Mouse (Mus musculus) CH12.LX (cell line): ENCODE measurements around the gene Gm45233. TPM values are rescaled to one million over a fixed set of nuclear protein-coding genes. Genes with fewer than 3 reads are reported as not detected.

Source experiments
- DNase-seq: peaks from one replicate; pipeline ENCODE4 v3.0.0-alpha.2; 2013; ENCODE audit errors: extremely low read depth
- H3K27ac ChIP-seq: 2 replicates; pipeline ENCODE4 v1.5.1; 2012; ENCODE audit warnings: low read depth, mild to moderate bottlenecking, control low read depth, moderate library complexity; ENCODE audit not compliant: insufficient read depth
- H3K27me3 ChIP-seq: replicated peaks from 2 replicates; pipeline ENCODE3; 2012; ENCODE audit warnings: inconsistent platforms
- H3K36me3 ChIP-seq, 2 experiments: replicated peaks in 1 of 2; 2 replicates each; pipeline versions ENCODE3 to v1.6.1; 2012; ENCODE audit warnings: inconsistent platforms in 1 of 2, low read length in 1 of 2, mild to moderate bottlenecking in 1 of 2, mixed read lengths in 1 of 2, moderate library complexity in 1 of 2; ENCODE audit not compliant: control insufficient read depth in 1 of 2, insufficient read depth in 1 of 2
- H3K4me1 ChIP-seq, 2 experiments: 2 replicates each; pipeline ENCODE4 v1.6.1; 2012; ENCODE audit warnings: inconsistent platforms in 1 of 2, moderate library complexity in 1 of 2; ENCODE audit not compliant: insufficient read depth in 2 of 2, control insufficient read depth in 1 of 2
- H3K4me2 ChIP-seq: 2 replicates; pipeline ENCODE4 v1.6.1; 2012; ENCODE audit warnings: low read depth, mild to moderate bottlenecking, control low read depth; ENCODE audit not compliant: poor library complexity, insufficient read depth, severe bottlenecking
- H3K4me3 ChIP-seq, 3 experiments: fragments of 150-350 bp in 1 of 3; sonication (generic) in 1 of 3; replicated peaks in 1 of 3; 2 replicates each; pipeline versions ENCODE3 to v1.5.1; 2011 to 2012; ENCODE audit warnings: low read depth in 2 of 3, low read length in 2 of 3, mild to moderate bottlenecking in 2 of 3, moderate library complexity in 2 of 3, control low read depth in 1 of 3, improper control_type of control experiment in 1 of 3, inconsistent platforms in 1 of 3, mixed read lengths in 1 of 3; ENCODE audit not compliant: poor library complexity in 1 of 3
- H3K79me2 ChIP-seq: replicated peaks from 2 replicates; pipeline ENCODE4 v1.6.1; 2012; ENCODE audit warnings: mild to moderate bottlenecking, moderate library complexity; ENCODE audit not compliant: control insufficient read depth, poor library complexity, insufficient read depth, severe bottlenecking; ENCODE audit errors: extremely low read depth
- H3K9ac ChIP-seq: 2 replicates; pipeline ENCODE4 v1.6.1; 2012; ENCODE audit warnings: low read depth, mild to moderate bottlenecking, control low read depth, moderate library complexity; ENCODE audit not compliant: insufficient read depth
- H3K9me3 ChIP-seq: replicated peaks from 2 replicates; pipeline ENCODE3; 2012; ENCODE audit warnings: low read length, inconsistent platforms, mixed read lengths
- CHD1 ChIP-seq: IDR thresholded peaks from 2 replicates; pipeline ENCODE4 v1.6.1; 2012; ENCODE audit warnings: low read depth, low read length, improper control_type of control experiment, inconsistent platforms
- CHD2 ChIP-seq: IDR thresholded peaks from 2 replicates; pipeline ENCODE4 v1.6.1; 2011; ENCODE audit warnings: low read length, improper control_type of control experiment
- CTCF ChIP-seq, 2 experiments: IDR thresholded peaks in 1 of 2; conservative IDR thresholded peaks in 1 of 2; 2 replicates each; pipeline ENCODE4 v1.5.1; 2011 to 2012; ENCODE audit warnings: low read depth in 2 of 2, low read length in 2 of 2, improper control_type of control experiment in 1 of 2, inconsistent platforms in 1 of 2, mild to moderate bottlenecking in 1 of 2, moderate library complexity in 1 of 2
- EP300 ChIP-seq: IDR thresholded peaks from 2 replicates; pipeline ENCODE4 v1.6.1; 2011; ENCODE audit warnings: low read length, improper control_type of control experiment
- GABPA ChIP-seq: IDR thresholded peaks from 2 replicates; pipeline ENCODE4 v1.6.1; 2012; ENCODE audit warnings: low read depth, low read length, improper control_type of control experiment, inconsistent platforms; ENCODE audit not compliant: insufficient replicate concordance
- HCFC1 ChIP-seq: IDR thresholded peaks from 2 replicates; pipeline ENCODE4 v1.6.1; 2012; ENCODE audit warnings: low read depth, mild to moderate bottlenecking, inconsistent platforms, low read length, improper control_type of control experiment
- JUND ChIP-seq: conservative IDR thresholded peaks from 2 replicates; pipeline ENCODE4 v1.6.1; 2011; ENCODE audit warnings: low read depth, low read length, improper control_type of control experiment
- KAT2A ChIP-seq: IDR thresholded peaks from 2 replicates; pipeline ENCODE4 v1.6.1; 2012; ENCODE audit warnings: low read length, improper control_type of control experiment, inconsistent platforms; ENCODE audit not compliant: insufficient replicate concordance
- MAFK ChIP-seq: IDR thresholded peaks from 2 replicates; pipeline ENCODE4 v1.6.1; 2011; ENCODE audit warnings: low read length, improper control_type of control experiment; ENCODE audit not compliant: insufficient replicate concordance
- MAX ChIP-seq: IDR thresholded peaks from 2 replicates; pipeline ENCODE4 v1.6.1; 2011; ENCODE audit warnings: low read length, improper control_type of control experiment
- MEF2A ChIP-seq: IDR thresholded peaks from 2 replicates; pipeline ENCODE4 v1.6.1; 2014; ENCODE audit warnings: low read depth, mild to moderate bottlenecking, inconsistent platforms, low read length, improper control_type of control experiment, borderline replicate concordance
- MYC ChIP-seq: IDR thresholded peaks from 2 replicates; pipeline ENCODE4 v1.6.1; 2011; ENCODE audit warnings: low read depth, mild to moderate bottlenecking, improper control_type of control experiment, low read length
- NELFE ChIP-seq: IDR thresholded peaks from 2 replicates; pipeline ENCODE4 v1.6.1; 2011; ENCODE audit warnings: low read depth, low read length, improper control_type of control experiment
- NRF1 ChIP-seq: IDR thresholded peaks from 2 replicates; pipeline ENCODE4 v1.6.1; 2014; ENCODE audit warnings: low read depth, mild to moderate bottlenecking, inconsistent platforms, low read length, improper control_type of control experiment, moderate library complexity
- PAX5 ChIP-seq: IDR thresholded peaks from 2 replicates; pipeline ENCODE4 v1.6.1; 2012; ENCODE audit warnings: low read length, inconsistent platforms, mixed read lengths
- POLR2A ChIP-seq: IDR thresholded peaks from 2 replicates; pipeline ENCODE4 v1.6.1; 2011; ENCODE audit warnings: low read depth, mild to moderate bottlenecking, improper control_type of control experiment, low read length
- SIN3A ChIP-seq: IDR thresholded peaks from 2 replicates; pipeline ENCODE4 v1.6.1; 2012; ENCODE audit warnings: low read length, improper control_type of control experiment, inconsistent platforms
- TBP ChIP-seq: conservative IDR thresholded peaks from 2 replicates; pipeline ENCODE4 v1.6.1; 2011; ENCODE audit warnings: low read depth, low read length, improper control_type of control experiment
- UBTF ChIP-seq: IDR thresholded peaks from 2 replicates; pipeline ENCODE4 v1.6.1; 2012; ENCODE audit warnings: low read depth, mild to moderate bottlenecking, inconsistent platforms, low read length, improper control_type of control experiment, moderate library complexity
- USF1 ChIP-seq: IDR thresholded peaks from 2 replicates; pipeline ENCODE4 v1.6.1; 2014; ENCODE audit warnings: low read depth, mild to moderate bottlenecking, inconsistent platforms, low read length, improper control_type of control experiment
- USF2 ChIP-seq: conservative IDR thresholded peaks from 2 replicates; pipeline ENCODE4 v1.6.1; 2011; ENCODE audit warnings: low read depth, low read length, improper control_type of control experiment
- ZKSCAN1 ChIP-seq: IDR thresholded peaks from 2 replicates; pipeline ENCODE4 v1.6.1; 2012; ENCODE audit warnings: low read depth, inconsistent platforms, low read length, improper control_type of control experiment, borderline replicate concordance
- ZNF384 ChIP-seq: IDR thresholded peaks from 2 replicates; pipeline ENCODE4 v1.6.1; 2012; ENCODE audit warnings: low read depth, low read length, improper control_type of control experiment, inconsistent platforms
- dilution Hi-C: fragments of 300-500 bp; cut with MboI; formaldehyde crosslinking; loops from 2 replicates; pipeline ENCODE4 v1.14.3; 2020; ENCODE audit warnings: low sequenced_read_pairs; ENCODE audit not compliant: extremely low pct_unique_long_range_greater_than_20kb, extremely low pct_ligation_motif_present
- in situ Hi-C: fragments of 300-500 bp; cut with MboI; formaldehyde crosslinking; loops from 3 replicates; pipeline ENCODE4 v1.14.3; 2019; ENCODE audit warnings: low sequenced_read_pairs, low pct_ligation_motif_present, low pct_unique_long_range_greater_than_20kb, mixed read lengths
- polyA plus RNA-seq: library from polyadenylated mRNA; unstranded; fragments of >175 nt; gene quantifications from 2 replicates; pipeline ENCODE4 v1.2.1, GENCODE M21; 2012; ENCODE audit warnings: low read depth; ENCODE audit not compliant: insufficient read length
- total RNA-seq, 2 experiments: library from RNA; depleted of rRNA; stranded (reverse); fragments of 300-350 nt in 1 of 2; fragments of >200 nt in 1 of 2; gene quantifications; 2 replicates each; pipeline ENCODE4 v1.2.3; 2012 to 2014

The Gm45233 gene
- total and polyA plus RNA-seq, 3 experiments = 0.66 TPM; not detected in 2

GRCm38 (mm10) chr7:43440482-43440881, 3.4 kb upstream of the Gm45233 start, which contains the start of gene Cldnd2:
Gene Cldnd2 (plus strand): TSS chr7:43440782.
- in situ Hi-C loops (no loop called here), dilution Hi-C loops (no loop called here)
- Histone ChIP-seq H3K79me2 (no peaks in the 10 kb centered on the region), H3K4me3 (no peak within 1 kb of the TSS), H3K27ac (no peak within 1 kb of the TSS), H3K4me2 (no peak within 1 kb of the TSS), H3K4me1 (peaks cover 6 to 32% of the 10 kb centered on the region in 2 experiments), H3K27me3 (no peaks in the 10 kb centered on the region), H3K9me3 (no peaks in the 10 kb centered on the region), H3K36me3 (no peaks in the 10 kb centered on the region), H3K9ac (no peak within 1 kb of the TSS)
- no peak for TF ChIP-seq HCFC1
- TF ChIP-seq CTCF (conservative IDR thresholded peaks at IDR 0.05 in 1 of 2, IDR thresholded peaks at IDR 0.05 in 1 of 2; ENCODE audit: low read depth in 2 of 2, low read length in 2 of 2) = no peak
- TF ChIP-seq ZKSCAN1 = no peak
- no peak for TF ChIP-seq UBTF
- no peak for TF ChIP-seq ZNF384
- no peak for TF ChIP-seq KAT2A
- TF ChIP-seq NELFE = no peak
- TF ChIP-seq USF2 = no peak
- no peak for TF ChIP-seq TBP
- no peak for TF ChIP-seq MAFK
- TF ChIP-seq MEF2A = no peak
- TF ChIP-seq NRF1 = no peak
- no peak for DNase-seq

GRCm38 (mm10) chr7:43441071-43441470, 2.9 kb upstream of the Gm45233 start:
- no peak overlapping the region for H3K4me3 ChIP-seq
- H3K4me2 ChIP-seq = no peak overlapping the region
- peaks cover 11 to 38% of the 10 kb centered on the region in 2 experiments for H3K4me1 ChIP-seq

More at GRCm38 (mm10) chr7:43441071-43441470, 2.9 kb upstream of the Gm45233 start:
- no peak for TF ChIP-seq CHD1
- no peak for TF ChIP-seq CTCF (conservative IDR thresholded peaks at IDR 0.05 in 1 of 2, IDR thresholded peaks at IDR 0.05 in 1 of 2; ENCODE audit: low read depth in 2 of 2, low read length in 2 of 2)
- TF ChIP-seq SIN3A = no peak
- TF ChIP-seq EP300 = no peak
- no peak for TF ChIP-seq MAX
- TF ChIP-seq MAFK = no peak
- no peak for TF ChIP-seq MYC
- TF ChIP-seq USF1 = no peak
- TF ChIP-seq USF2 = no peak
- TF ChIP-seq PAX5 = no peak
- no peak for TF ChIP-seq POLR2A
- TF ChIP-seq CHD2 = no peak
- TF ChIP-seq TBP = no peak
- TF ChIP-seq GABPA = no peak
- no peak for TF ChIP-seq JUND
- no peaks in the 10 kb centered on the region for H3K9me3 ChIP-seq
- H3K27ac ChIP-seq = no peak overlapping the region
- dilution Hi-C loops (no loop called here), in situ Hi-C loops (no loop called here)
- H3K79me2 ChIP-seq = no peaks in the 10 kb centered on the region
- no peak overlapping the region for H3K9ac ChIP-seq
- no peaks in the 10 kb centered on the region for H3K36me3 ChIP-seq
- no peaks in the 10 kb centered on the region for H3K27me3 ChIP-seq
- no peak for DNase-seq
